Mouse (Mus musculus) lung, adult 2 months (tissue): ENCODE data around the gene Pip5k1b. TPM values are rescaled to one million over a fixed set of nuclear protein-coding genes. Genes with fewer than 3 reads are reported as not detected.

Source experiments
- DNase-seq: peaks from one replicate; pipeline ENCODE4 v3.0.0; 2022
- H3K4me1 ChIP-seq: fragments of 200-500 bp; 2 replicates; pipeline ENCODE4 v1.6.1; 2011; ENCODE audit warnings: low read length; ENCODE audit not compliant: control insufficient read depth, insufficient read depth
- H3K4me3 ChIP-seq: fragments of 200-500 bp; replicated peaks from 2 replicates; pipeline ENCODE3; 2011; ENCODE audit warnings: low read depth, mild to moderate bottlenecking, control low read depth, low read length; ENCODE audit errors: extremely low read depth
- CTCF ChIP-seq: fragments of 200-500 bp; IDR thresholded peaks from 2 replicates; pipeline ENCODE4 v1.5.1; 2011; ENCODE audit warnings: mild to moderate bottlenecking, low read length, control low read depth; ENCODE audit not compliant: insufficient read depth
- POLR2A ChIP-seq: fragments of 200-500 bp; IDR thresholded peaks from 2 replicates; pipeline ENCODE4 v1.6.1; 2011; ENCODE audit warnings: low read depth, mild to moderate bottlenecking, control low read depth, low read length, borderline replicate concordance; ENCODE audit errors: extremely low read depth
- WGBS: fragments of 180-500 bp; shearing (Covaris S2); methylation state at CpG from one replicate; pipeline ENCODE4 v1.1.7; 2018; 5-methylcytosine and 5-hydroxymethylcytosine counted together
- polyA plus RNA-seq: library from polyadenylated mRNA; depleted of rRNA; stranded (reverse); fragments of >200 nt; gene quantifications from 2 replicates; pipeline ENCODE4 v1.2.3, GENCODE M21; 2012

The Pip5k1b gene
- polyA plus RNA-seq, 1 experiment, result 8.7 TPM

- no peak for DNase-seq
- WGBS, result 49% methylated on average over 5 of the region's 5 CpGs
- no peak for TF ChIP-seq POLR2A
- TF ChIP-seq CTCF, result no peak
- Histone ChIP-seq H3K4me1 (no peaks in the 10 kb centered on the region; the same call in 1 of the 2 replicates), H3K4me3 (no peak overlapping the region)
These were observed 18.8 kb downstream of the Pip5k1b start for GRCm38 (mm10) chr19:24536920-24537319.

GRCm38 (mm10) chr19:24536280-24536679 lies 19.4 kb downstream of the Pip5k1b start:
- Histone ChIP-seq H3K4me1 (no peaks in the 10 kb centered on the region; the same call in 1 of the 2 replicates), H3K4me3 (no peak overlapping the region)
- no peak for DNase-seq
- WGBS, result 79% methylated on average over 3 of the region's 3 CpGs
- TF ChIP-seq CTCF (no peak), POLR2A (no peak)

- no peak overlapping the region for H3K4me3 ChIP-seq
- WGBS, result 82% methylated on average over 6 of the region's 6 CpGs
- no peak for DNase-seq
- TF ChIP-seq POLR2A, result no peak
- no peak for TF ChIP-seq CTCF
- H3K4me1 ChIP-seq, result no peaks in the 10 kb centered on the region; the same call in 1 of the 2 replicates
These were observed 20.5 kb downstream of the Pip5k1b start for GRCm38 (mm10) chr19:24535161-24535560.

GRCm38 (mm10) chr19:24534733-24535132 lies 20.9 kb downstream of the Pip5k1b start:
- 67% methylated on average over 7 of the region's 7 CpGs for WGBS
- no peak for TF ChIP-seq CTCF
- no peak for TF ChIP-seq POLR2A
- no peak for DNase-seq
- H3K4me1 ChIP-seq, result no peaks in the 10 kb centered on the region; the same call in 1 of the 2 replicates
- no peak overlapping the region for H3K4me3 ChIP-seq

GRCm38 (mm10) chr19:24528910-24529561 lies 26.6 kb downstream of the Pip5k1b start:
- Histone ChIP-seq H3K4me1 (peaks cover 7% of the 10 kb centered on the region), H3K4me3 (no peak overlapping the region)
- 57% methylated on average over 4 of the region's 4 CpGs for WGBS
- no peak for DNase-seq
- TF ChIP-seq CTCF, result no peak
- TF ChIP-seq POLR2A, result no peak

GRCm38 (mm10) chr19:24528129-24528730 lies 27.4 kb downstream of the Pip5k1b start:
- Histone ChIP-seq H3K4me3 (no peak overlapping the region), H3K4me1 (peaks cover 7% of the 10 kb centered on the region)
- no peak for DNase-seq
- 48% methylated on average over 4 of the region's 4 CpGs for WGBS
- TF ChIP-seq CTCF (no peak), POLR2A (no peak)

GRCm38 (mm10) chr19:24527613-24527948 lies 28.1 kb downstream of the Pip5k1b start:
- no peak for DNase-seq
- TF ChIP-seq POLR2A (no peak), CTCF (no peak)
- WGBS, result 80% methylated on average over 5 of the region's 5 CpGs
- Histone ChIP-seq H3K4me1 (peaks cover 7% of the 10 kb centered on the region), H3K4me3 (no peak overlapping the region)

GRCm38 (mm10) chr19:24526731-24527612 lies 28.7 kb downstream of the Pip5k1b start:
- Histone ChIP-seq H3K4me1 (peaks cover 7% of the 10 kb centered on the region), H3K4me3 (no peak overlapping the region)
- 57% methylated on average over 15 of the region's 15 CpGs for WGBS
- DNase-seq, result no peak
- no peak for TF ChIP-seq POLR2A
- no peak for TF ChIP-seq CTCF

GRCm38 (mm10) chr19:24523476-24524313 lies 32.0 kb downstream of the Pip5k1b start:
- Histone ChIP-seq H3K4me1 (peaks cover 5% of the 10 kb centered on the region), H3K4me3 (no peak overlapping the region)
- TF ChIP-seq POLR2A (no peak), CTCF (no peak)
- WGBS, result 76% methylated on average over 15 of the region's 15 CpGs
- no peak for DNase-seq
